13 mouse cellular contexts compared by ENCODE assay signal in genomic region chr3:106832107-106832506, GRCm38 (mm10). TPM values are rescaled to one million over a fixed set of nuclear protein-coding genes. Genes with fewer than 3 reads are reported as not detected.
A peak's percentile ranks its signal among the peaks of the same experiment; 100 is the strongest.
DNase-seq lines count a peak whose midpoint lies in the region; ATAC-seq lines count a peak whose summit lies in the region.
"Had no signal": no experiment of that assay in that cellular context is flagged by ENCODE, and none has a peak within 500 bp of the region (broad histone marks: within the 10 kb centered on the region; RNA-seq: fewer than 3 reads in every experiment).

No protein-coding gene starts in this region.

- peak; percentile 82; the same call in 1 of the 2 replicates for ATAC-seq in neutrophil, adult 5-6 weeks (ENCODE audit: extremely low read depth, insufficient number of reproducible peaks, low FRiP score, poor library complexity, severe bottlenecking)

- peak; percentile 23 for DNase-seq in adrenal gland, postnatal 14 days
- DNase-seq in adrenal gland, postnatal 4 days (ENCODE audit: low spot score in 2 of 2) = no peak
- peak; percentile 4 for DNase-seq in thymus, postnatal 0 days (ENCODE audit: low spot score)
- no peak for DNase-seq in thymus, postnatal 4 days
- DNase-seq in induced T-regulatory cell, adult 2 months (ENCODE audit: low read depth) = peak; percentile 82
- no peak for DNase-seq in embryo, embryonic 10 days (ENCODE audit: low spot score)
- no peak for DNase-seq in right cerebral cortex, postnatal 4 days
- DNase-seq: cerebellum, adult 18-20 months; gastrocnemius, postnatal 10 days; heart, postnatal 10 days had no signal

RNA-seq across cellular contexts. Expression of gene Olfr266, which starts 6.0 kb away (rescaled TPM):
- total RNA-seq in adrenal gland, postnatal 14 days (2021) = not detected in 2 replicates
- total RNA-seq in adrenal gland, postnatal 4 days (2021) = not detected
- polyA plus RNA-seq in thymus, postnatal 0 days (2015; fragmentation: Nextera tagmentation; extraction: Ambion mirVana) = not detected in 2 replicates
- total RNA-seq in neutrophil, adult 5-6 weeks (2017) = not detected in 2 replicates
- total RNA-seq: gastrocnemius, postnatal 10 days; heart, postnatal 10 days; left cerebral cortex, postnatal 25 days had no signal
- polyA plus RNA-seq: kidney, postnatal 0 days had no signal

RNA-seq across cellular contexts. Expression of gene Cd53, which starts 42.2 kb away (rescaled TPM):
- total RNA-seq in adrenal gland, postnatal 14 days (2021) = 5.7 and 26.2 TPM in 2 replicates
- 1 to 10 TPM; 6.7 to 8.2 TPM for total RNA-seq in adrenal gland, postnatal 4 days (2021)
- polyA plus RNA-seq in thymus, postnatal 0 days (2015; fragmentation: Nextera tagmentation; extraction: Ambion mirVana) = 146 and 152 TPM in 2 replicates
- 742 and 854 TPM in 2 replicates for total RNA-seq in neutrophil, adult 5-6 weeks (2017)

Comparison
In these comparisons a context has a peak if more than half of its experiments do, and no peak if none do; other contexts are left out.
1. DNase-seq: peak in adrenal gland, postnatal 14 days (single experiment), thymus, postnatal 0 days (single experiment) and induced T-regulatory cell, adult 2 months (single experiment); none in adrenal gland, postnatal 4 days (0 of 2), thymus, postnatal 4 days (single experiment), embryo, embryonic 10 days (single experiment) and right cerebral cortex, postnatal 4 days (single experiment).
2. RNA of gene Cd53, which starts 42.2 kb away (total RNA-seq): 742 to 854 TPM in neutrophil, adult 5-6 weeks; 6.7 to 8.2 TPM in adrenal gland, postnatal 4 days and 5.7 to 26.2 TPM in adrenal gland, postnatal 14 days; every median in the first group is over 10 times any median in the second.